Mouse (Mus musculus) frontal cortex, adult (tissue): ENCODE data around the gene Tmem183a.
A peak's percentile ranks its signal among the peaks of the same experiment; 100 is the strongest.

Experiments used
- ATAC-seq: cut with Nextera tagmentation; 2 replicates; pipeline ENCODE4 v1.9.2; 2017; ENCODE audit warnings: mild to moderate bottlenecking, moderate library complexity, mixed read lengths; ENCODE audit not compliant: low TSS enrichment

Tmem183a gene

DNA sequence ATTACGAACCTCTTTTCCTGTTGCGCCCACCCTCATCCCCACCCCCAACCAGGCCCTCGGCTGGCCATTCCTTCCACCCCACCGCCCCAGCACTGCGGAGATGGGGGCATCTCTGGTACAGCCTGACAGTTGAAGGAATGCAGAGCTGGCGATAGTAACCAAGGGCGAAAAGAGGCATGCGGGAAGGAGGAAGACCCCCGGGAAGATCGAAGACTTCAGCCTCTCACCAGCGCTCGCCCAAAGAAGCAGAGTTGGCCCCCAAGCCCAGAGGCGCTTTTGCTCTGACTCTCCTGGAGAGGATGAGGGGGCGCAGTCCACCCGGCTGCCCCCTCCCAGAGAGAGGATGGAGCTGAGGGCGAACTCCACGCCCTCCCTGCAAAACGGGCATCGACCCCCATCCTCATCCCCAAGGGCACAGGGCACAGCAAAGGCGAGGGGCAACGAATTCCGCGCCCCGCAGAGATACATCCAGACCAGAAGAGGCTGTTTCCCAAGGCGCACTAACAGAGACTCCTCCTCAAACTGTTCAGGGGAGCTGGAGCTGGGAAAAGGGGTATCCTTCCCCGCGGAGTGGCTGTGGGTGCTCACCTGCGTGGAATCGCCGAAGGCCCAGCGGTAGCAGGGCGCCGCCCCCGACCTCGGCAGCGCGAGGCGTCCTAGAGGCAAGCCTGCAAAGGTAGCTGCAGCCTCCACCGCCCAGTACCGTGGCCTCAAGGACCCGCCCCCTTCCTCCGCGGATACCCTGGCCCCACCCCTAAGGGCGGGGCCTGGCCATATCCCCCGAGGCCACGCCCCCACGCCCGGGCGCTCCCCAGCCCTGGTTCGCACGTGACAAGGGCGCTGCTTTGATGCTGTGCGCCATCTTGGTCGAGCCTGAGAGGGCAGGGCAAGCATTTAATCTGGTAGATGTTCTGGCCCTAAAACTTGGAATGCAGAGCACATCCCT is 17.5 kb downstream of the Tmem183a start:
- peak; percentile 69 for ATAC-seq

DNA sequence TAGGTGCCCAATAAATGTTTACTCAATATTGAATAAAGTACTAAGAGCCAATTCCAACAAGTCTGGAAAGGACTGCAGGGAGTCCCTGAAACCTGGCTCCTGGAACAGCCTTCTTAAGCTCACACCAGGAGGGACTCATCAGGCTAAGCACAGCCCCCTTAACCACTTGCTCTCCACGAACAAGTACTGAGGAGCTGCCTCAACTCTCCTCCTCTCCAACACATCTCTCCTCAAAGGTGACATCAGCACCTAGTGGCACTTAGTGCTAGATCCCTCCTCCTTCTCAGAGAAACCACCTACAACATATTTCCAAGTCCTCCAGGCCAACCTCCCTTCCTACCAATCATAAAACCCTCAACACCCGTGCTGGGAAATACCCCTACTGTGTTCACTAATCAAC is 18.2 kb downstream of the Tmem183a start:
- peak; percentile 32 for ATAC-seq

DNA sequence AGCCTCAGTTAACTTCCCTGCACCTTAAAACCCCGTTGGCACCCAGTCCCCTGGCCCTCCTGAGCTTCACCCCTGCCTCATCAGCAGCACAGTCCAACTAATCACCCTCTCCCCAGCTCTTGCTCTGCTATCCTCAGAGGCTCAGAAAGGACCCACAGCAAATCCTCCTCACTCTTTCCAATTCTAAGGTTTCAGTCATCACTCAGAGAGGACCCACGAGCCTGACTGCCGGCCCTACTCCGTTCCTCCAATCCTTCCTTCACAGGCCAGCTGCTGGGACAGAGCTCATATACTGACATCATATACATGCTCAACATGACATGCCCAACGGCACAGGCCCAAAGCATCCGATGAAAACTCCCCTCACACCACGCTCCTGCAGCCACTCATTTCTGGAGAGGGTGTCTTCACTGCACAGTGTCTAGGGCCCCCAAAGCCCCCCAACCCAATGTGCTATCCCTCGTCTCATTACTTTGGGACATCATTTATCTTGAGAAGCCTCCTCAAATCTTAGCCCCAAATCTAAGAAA is 18.9 kb downstream of the Tmem183a start:
- ATAC-seq, result no peak

DNA sequence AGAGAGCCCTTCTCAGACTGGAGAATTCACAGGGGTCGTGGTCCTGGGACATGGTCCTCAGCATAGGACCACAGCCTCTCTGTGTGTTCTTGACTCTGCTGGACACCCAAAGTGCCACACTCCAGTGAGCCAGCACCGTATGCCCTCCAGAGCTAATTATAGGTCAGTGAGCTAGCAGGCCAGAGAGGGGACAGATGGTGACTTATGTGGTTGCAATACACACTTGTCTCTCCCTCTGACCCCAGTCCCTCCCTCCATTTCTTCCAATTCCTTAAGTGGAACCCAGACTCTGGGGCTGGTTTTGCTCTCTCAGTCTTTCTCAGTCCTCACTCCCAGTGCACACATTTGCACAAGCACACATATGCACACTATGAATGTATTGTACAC is 19.5 kb downstream of the Tmem183a start:
- ATAC-seq, result no peak

DNA sequence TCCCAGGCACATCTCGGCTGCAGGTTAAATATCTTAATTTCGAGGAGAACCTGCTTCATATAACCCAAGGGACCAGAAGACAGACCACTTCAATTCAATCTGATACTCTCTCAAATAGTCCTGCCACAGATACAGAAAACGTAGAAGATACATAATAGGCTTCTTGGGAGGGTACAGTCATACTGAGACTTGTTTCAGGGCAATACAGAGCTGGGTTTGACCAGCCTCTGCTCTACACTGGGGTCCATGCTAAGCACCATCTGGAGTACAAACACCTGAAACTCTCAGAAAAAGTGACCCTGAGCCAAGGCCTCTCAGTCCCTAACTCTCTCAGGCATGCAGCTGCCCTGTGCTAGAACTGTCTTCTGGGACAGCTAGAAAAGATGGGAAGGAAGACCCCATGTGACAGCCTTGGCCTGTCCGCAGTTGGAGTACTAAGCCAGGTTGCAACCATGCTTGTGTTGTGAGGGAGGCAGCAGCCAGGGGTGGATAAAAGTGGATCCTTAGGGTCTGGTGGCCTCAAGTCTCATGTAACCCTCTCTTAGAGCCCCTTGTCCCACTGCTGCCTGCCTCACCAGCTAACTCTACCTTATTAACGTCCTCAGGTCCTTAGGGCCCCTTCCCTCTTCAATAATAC is 20.0 kb downstream of the Tmem183a start:
- ATAC-seq, result no peak

DNA sequence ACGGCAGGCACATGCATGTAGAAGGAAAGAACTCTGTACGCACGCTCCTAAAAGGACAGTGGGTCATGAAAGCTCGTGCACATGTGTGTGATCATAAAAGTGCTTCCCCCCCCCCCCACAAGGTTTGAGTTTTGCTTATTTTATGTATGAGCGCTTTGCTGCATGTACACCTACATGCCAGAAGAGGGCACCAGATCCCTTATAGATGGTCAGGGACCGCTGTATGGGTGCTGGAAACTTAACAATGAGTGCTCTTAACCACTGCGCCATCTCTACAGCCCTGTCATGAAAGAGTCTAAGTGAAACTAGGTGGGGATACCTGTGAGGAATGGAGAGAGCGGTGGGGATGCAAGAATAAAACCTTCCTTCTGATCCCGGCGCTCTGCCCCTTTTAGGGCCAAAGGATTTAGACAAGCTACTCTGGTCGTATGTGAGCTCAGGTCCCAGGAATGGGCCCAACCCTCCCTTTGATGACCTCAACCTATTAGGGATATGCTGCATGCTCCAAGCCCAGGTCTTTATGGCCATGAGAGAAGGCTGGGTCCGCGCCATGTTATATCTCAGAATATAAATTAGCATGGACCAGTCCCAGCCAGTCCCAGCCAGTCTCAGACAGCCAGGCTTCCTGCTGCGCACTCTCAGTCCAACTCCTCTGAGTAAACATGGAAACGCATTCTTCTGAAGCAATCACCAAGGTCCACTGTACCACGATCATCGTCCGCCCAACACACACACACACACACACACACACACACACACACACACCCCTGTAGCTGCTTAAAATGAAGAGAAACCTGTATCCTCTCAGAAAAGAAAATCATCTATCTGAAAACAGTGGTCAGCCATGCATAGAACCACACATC is 21.8 kb downstream of the Tmem183a start:
- ATAC-seq, result no peak

DNA sequence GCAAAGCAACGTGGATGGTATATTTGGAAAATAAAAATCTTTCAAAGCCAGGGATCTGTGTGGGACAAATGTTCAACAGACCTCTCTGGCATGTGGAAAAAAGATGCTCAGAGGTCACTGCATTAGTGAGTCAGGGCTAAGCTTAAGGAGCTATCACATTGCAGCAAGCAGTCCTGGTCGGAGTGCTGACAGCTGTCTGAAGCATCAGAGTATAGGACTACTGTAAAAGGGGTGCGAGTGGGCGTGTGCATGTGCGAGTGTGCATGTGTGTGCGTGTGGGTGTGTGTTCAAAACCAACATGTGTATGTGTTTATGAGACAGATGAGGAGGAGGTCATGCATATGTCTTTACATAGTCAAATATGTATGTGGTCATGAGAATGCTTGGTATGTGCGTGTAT is 22.6 kb downstream of the Tmem183a start:
- ATAC-seq, result no peak

DNA sequence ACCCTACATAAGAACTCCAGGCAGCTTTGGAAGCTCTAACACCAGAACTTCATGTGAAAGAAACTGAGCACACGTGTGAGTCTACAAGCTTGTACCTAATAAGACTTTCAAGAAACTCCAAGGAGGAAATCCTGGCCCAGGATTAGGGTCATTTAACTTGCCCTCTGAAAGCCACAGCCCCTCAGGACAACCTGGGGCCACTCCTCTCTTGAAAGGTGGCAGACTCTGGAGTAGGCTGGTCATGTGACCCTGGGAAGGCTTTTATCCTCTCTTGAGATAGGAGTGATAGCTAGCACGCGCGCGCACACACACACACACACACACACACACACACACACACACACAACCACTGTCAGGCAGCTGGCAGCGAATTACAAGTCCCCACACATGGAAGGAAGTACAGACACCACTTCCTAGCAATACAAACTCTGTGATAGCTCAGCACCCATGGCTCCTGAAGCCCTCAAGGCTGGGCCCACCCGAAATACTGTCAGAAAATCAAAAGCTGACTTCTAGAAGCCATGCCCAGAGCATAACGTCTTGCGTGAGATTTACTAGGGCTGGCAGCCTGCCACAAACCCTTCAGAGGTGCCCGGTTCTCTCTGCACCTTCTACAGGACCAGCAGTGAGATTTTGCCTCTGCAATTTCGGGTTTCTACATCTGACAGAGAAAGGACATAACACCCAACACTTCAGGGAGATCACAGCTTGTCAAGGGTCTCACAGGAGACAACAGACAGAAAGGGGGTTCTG is 24.6 kb downstream of the Tmem183a start:
- ATAC-seq, result no peak

DNA sequence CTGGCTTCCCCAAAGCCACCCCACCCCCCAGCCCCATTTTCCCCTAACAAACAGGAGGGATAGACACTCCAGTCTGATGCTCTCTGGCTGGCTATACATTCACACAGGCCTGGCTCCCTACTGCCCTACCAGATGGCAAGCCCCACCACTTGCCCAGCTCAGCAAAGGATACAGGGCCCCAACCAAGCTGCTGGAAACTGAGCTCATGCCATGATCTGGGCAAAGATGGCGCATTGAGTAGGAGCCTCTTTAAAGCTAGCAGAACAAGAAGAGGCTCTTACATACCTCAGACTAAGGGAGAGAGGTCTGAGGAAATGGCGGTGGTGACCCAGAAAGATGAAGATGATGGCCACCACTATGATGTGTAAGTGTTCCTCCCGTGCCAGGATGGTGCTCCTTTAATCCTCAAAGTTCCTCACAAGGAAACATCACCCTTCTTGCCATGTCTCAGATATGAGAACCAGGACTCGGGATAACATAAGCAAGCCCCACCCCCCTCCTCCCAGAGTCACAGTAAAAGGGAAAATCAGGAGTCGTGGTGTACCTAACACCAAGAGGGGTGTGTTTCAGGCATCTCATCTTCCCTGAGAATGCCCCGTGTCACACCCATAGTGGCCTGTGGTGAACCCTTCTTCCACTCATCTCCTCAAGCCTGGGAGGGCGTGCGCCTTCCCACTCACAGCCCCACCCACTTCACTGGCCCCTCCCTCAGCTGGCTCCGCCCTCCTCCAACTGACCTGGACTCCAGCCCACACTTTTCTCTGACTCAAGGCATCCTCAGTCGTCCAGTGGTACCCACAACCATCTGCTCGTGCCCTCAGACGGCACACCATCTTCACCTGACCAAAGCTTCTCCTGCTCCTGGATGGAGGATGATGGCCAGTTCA is 25.6 kb downstream of the Tmem183a start:
- ATAC-seq, result no peak

DNA sequence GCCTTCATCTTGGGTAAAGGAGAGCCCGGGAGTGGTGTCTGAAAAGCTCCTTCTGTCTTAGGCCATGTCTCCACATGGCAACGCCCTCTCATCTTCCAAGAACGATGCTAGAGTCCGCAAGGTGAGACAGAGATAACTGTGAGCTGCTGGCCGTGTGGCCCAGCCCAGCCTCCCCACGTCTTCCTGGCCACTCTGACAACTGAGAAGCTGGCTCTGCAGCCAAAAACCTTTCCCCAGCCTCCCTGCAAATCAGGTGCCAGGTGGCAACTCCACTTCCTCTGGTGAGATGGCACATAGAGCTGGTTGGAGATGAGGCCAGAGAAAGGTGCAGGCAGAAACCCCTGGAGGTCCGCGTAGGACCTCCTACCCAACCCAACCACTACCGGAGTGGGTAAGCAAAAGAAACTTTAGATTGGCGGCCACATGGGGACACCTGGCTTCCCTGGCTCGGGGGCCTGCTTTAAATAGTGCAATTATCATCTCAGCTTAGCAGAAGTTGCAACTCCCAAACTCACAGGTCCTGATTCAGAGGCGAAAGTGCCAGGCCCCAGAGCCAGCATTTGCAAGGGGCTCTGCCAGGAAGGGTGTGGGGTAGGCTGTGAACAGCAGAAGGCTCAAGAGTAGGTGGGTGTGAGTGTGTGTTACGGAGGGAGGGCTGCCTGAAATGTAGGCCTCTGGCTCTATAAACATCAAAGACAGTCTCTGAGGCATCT is 26.4 kb downstream of the Tmem183a start:
- ATAC-seq, result peak; percentile 51

DNA sequence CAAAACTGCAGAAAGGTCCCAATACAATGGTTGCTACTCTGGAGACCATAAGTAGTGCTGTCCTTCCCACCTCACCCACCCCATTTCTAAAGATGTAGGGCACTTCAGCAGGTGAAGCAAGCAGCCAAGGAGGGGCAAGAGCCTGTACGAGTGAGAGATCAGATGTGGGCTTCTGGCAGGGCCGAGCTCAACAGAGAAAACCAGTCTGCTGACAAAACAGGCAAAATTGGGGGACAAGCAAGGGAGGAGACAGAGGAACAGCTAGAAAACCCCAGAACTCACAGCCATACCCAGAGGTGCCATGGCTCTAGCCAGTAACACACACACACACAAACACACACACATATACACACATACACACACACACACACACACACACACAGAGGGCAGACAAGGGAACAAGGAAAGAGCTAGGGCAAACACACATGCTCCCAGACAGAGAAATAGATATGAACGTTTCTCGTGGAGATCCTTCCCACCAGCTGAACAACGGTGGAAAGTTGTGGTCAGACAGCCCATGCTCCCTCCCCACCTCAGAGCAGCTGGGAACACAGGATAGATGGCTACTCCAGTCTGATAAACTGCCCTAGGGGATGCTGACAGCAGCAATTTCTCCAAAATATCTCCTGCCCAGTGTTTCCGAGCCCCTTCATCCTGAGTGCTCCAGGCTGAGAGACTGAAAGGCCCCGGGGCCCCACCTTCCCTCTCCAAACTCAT is 27.5 kb downstream of the Tmem183a start:
- no peak for ATAC-seq

DNA sequence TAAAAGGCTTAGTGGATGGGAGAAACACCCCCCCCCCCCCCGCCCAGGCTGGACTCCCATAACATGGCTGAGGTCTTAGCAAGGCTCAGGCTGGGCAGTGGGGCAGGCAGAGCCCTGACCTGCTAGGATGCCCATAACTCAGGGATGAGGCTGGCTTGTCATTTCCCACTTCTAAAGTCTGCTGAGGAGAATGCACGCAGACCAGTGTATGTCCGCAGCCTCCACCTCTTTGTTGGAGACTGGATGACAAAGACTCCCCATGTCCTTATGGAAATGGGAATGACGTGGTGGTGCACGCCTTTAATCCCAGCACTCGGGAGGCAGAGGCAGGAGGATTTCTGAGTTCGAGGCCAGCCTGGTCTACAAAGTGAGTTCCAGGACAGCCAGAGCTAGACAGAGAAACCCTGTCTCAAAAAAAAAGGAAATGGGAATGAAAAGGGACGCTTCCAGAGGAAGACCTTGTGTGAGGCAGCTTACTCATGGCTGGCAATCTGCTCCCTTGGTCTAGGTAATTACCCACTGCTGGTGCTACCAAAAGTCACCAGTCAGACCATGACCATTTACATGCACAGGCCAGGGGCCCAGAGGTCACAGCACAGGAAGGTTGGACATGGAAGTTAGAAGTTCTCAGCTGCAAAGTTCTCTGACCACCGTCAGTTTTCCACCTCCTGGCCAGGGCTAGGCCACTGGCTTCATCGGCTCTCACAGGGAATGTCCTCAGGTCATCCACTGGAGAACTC is 28.2 kb downstream of the Tmem183a start:
- no peak for ATAC-seq

DNA sequence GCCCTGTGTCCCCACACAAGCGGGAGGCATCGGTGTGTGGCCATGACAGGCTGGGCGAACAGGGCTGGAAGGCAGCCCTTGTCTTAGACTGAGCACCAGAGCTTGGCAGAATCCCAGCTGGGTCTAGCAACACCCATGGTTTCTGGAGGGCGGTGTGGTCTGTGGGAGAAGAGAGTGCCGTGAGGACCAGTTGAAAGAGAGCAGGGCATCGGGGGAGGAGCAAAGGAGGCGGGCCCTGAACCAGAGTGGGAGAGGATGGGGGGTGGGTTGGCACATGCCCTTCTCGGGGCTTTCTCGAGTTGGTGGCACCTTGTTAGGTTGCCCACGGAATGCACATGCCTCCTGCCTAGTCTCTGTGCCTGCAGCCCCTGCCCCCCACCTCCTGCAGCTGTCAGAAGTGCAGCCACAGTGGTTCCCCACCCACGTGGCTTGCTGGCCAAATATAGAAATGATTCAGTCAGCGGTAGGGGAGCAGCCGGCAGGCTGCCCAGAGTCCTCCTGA is 29.0 kb downstream of the Tmem183a start, which contains the start of gene Ppfia4:
Ppfia4 (minus strand) TSS at position 159 of the 502 bp plus-strand sequence.
- ATAC-seq, result peak; percentile 59

DNA sequence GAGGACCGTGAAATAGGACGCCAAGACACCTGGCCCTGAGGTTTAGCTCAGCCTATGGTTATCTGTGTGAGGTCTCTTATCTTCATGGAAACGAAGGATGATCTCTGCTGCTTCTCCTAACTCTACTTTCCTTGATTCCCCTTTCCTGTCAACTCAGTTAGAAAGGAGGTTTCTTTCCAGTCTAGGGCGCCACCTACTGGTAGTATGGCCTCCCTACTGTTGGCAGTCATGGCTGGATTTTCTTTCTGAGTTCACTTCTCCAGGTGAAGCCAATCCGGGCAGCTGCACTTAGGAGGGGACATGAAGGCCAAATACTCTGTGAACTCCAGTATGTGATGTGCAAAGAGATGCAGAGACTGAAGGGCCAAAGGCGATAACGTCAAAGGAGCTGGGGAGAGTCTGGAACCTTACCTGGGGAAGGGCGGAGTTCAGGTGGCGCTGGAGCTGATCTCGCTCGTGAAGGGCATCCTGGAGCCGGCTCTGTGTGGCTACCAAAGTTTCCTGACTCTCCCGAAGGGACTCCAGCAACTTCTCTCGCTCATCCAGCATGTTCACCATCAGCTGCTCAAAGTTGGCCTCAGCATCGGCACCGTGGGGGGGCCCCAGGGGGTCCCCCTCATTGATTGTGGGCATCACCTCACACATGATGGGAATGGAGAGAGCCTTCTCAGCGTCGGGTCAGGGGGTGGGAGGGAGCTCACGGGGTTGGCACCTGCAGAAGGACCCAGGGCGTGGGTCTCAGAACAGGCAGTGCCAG is 29.7 kb downstream of the Tmem183a start:
- 0 out of 2 replicates have a peak, but pooled peaks have one; percentile 21 for ATAC-seq

DNA sequence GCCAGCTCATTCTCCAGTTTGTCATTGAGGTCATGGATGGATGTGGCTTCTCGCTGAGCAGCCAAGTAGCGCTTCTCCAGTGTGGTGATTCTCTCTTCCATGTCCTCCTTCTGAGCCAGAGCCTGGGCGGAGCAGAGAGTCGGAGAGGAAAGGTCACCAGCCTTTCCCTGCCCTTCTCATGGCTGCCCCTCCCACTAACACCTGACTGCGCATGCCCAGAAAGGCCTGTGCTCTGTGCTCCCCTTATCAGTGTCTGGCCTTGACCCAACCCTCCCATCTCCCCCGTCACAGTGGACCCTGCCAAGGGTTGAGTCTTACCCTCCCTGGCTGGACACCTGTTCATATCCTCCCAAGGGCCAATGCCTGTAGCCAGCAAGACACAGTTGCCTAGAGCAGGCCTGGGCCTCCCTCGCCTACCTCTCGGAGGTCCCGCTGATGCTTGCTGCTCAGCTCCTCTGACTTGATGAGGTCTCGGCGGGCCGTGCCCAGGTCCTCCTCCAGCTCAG is 34.9 kb downstream of the Tmem183a start:
- no peak for ATAC-seq

DNA sequence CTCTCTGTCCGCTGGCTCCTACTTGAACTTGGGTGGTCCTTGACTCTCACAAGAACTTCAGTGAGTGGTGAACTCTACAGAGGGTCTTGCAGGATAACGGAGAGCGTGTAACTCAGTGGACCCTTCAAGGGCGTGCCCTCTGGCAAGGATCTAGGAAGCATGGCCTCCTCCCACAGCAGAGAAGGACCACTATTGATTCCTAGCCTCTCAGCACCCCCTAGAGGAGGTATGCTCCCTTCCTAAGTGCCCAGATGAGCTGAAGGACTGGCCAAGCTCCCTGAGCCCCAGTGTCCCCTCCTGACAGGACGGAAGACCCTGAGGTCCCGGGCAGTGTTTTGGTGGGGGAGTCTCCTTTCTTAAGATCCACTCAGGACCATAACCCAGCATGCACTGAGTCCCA is 39.2 kb downstream of the Tmem183a start:
- ATAC-seq, result peak; percentile 64; the same call in 1 of the 2 replicates
